Mouse (Mus musculus): Measurements from ENCODE around the gene Kcnt2. TPM values are rescaled to one million over a fixed set of nuclear protein-coding genes. Genes with fewer than 3 reads are reported as not detected.

Kcnt2 gene
- total RNA-seq, 2 experiments from 2014 or later, result 43.1 to 58.7 TPM

DNA sequence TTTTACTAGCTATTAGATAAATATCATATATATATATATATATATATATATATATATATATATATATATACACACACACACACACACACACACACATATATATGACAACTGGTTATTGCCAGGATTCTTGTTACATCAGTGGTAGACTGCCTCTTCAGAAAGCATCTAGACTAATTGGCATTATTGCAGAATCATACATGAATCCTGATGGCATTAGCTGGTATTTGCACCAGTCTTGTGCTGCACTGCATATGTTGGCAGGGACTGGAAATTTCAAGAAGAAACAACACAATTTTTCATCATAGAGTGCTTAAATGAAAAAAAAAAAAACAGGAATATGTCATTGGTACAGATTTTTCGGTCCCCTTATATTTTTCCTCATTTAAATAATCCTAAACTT is 223.6 kb downstream of the Kcnt2 start:
- DNase-seq (ENCODE audit: low spot score in 2 of 2), result no peak
- intact Hi-C loops (cut with DNase I), result no loop called here

GRCm38 (mm10) chr1:140476921-140477320 is 231.0 kb downstream of the Kcnt2 start:
- no peak for DNase-seq (ENCODE audit: low spot score in 2 of 2)
- intact Hi-C loops (cut with DNase I), result no loop called here

- intact Hi-C loops (cut with DNase I), result loop anchor here (10.0 kb wide), 1 partner anchor 139 kb away; no protein-coding TSS in a partner anchor
Observed at GRCm38 (mm10) chr1:140484016-140484415, 238.1 kb downstream of the Kcnt2 start.

GRCm38 (mm10) chr1:140489816-140490215 is 243.9 kb downstream of the Kcnt2 start:
- peak; percentile 52 to 82 for DNase-seq (ENCODE audit: low spot score in 2 of 2)
- intact Hi-C loops (cut with DNase I), result loop anchor here (10.0 kb wide), 1 partner anchor 145 kb away; no protein-coding TSS in a partner anchor

More at GRCm38 (mm10) chr1:140484016-140484415, 238.1 kb downstream of the Kcnt2 start:
- no peak for DNase-seq (ENCODE audit: low spot score in 2 of 2)

- intact Hi-C loops (cut with DNase I), result no loop called here
- DNase-seq (ENCODE audit: low spot score in 2 of 2), result peak; percentile 11 to 46
Observed at GRCm38 (mm10) chr1:140491406-140491805, 245.4 kb downstream of the Kcnt2 start.

GRCm38 (mm10) chr1:140492237-140492636 is 246.3 kb downstream of the Kcnt2 start:
- no peak for DNase-seq (ENCODE audit: low spot score in 2 of 2)
- intact Hi-C loops (cut with DNase I), result no loop called here

- DNase-seq (ENCODE audit: low spot score in 2 of 2), result no peak
- intact Hi-C loops (cut with DNase I), result no loop called here
Observed at GRCm38 (mm10) chr1:140513451-140513850, 267.5 kb downstream of the Kcnt2 start.

GRCm38 (mm10) chr1:140531285-140531908 is 285.4 kb downstream of the Kcnt2 start:
- DNase-seq (ENCODE audit: low spot score in 2 of 2), result peak; percentile 61 to 70
- intact Hi-C loops (cut with DNase I), result loop anchor here (2.0 to 5.0 kb wide), 2 partner anchors 131 to 359 kb away; no protein-coding TSS in a partner anchor

DNA sequence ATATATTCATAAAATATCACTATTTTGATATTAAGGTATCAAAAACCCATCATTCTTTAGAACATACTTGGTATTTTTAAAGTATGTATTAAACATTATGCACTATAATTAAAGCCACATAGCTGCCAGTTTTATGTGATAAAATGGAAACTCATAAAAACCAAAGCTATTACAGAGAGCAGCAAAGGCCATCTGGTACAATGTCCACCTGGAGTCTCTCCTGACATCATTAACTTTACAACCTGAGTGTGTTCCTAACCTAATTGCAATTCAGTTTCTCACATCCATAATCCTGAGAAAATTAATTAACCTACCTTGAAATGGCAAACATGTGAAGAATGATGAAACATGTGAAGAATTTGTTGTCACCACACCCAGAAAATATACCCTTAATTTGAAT is 288.9 kb downstream of the Kcnt2 start:
- DNase-seq (ENCODE audit: low spot score in 2 of 2), result no peak
- intact Hi-C loops (cut with DNase I), result loop anchor here (5.0 kb wide), 1 partner anchor 127 kb away; no protein-coding TSS in a partner anchor

GRCm38 (mm10) chr1:140542066-140542465 is 296.1 kb downstream of the Kcnt2 start:
- no peak for DNase-seq (ENCODE audit: low spot score in 2 of 2)
- intact Hi-C loops (cut with DNase I), result no loop called here

DNA sequence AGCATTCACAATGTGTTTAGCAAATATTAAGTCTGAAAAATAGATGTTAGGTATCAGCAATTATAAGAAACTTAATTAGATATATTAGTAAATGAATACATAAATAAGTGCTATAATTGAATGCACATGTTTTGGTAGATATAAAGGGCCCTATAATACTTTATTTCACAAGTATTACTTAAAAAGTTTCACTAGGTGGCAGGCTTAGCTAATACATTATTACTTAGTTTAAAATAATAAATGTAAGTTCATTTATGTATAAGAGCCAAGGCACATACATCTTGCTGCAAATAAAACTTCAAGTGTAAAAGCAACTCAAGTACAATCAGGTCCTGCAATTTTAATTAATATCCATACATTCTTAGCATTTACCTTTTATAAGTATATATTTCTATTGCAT is 302.8 kb downstream of the Kcnt2 start:
- intact Hi-C loops (cut with DNase I), result loop anchor here (2.0 kb wide), 1 partner anchor 112 kb away; no protein-coding TSS in a partner anchor
- no peak for DNase-seq (ENCODE audit: low spot score in 2 of 2)

DNA sequence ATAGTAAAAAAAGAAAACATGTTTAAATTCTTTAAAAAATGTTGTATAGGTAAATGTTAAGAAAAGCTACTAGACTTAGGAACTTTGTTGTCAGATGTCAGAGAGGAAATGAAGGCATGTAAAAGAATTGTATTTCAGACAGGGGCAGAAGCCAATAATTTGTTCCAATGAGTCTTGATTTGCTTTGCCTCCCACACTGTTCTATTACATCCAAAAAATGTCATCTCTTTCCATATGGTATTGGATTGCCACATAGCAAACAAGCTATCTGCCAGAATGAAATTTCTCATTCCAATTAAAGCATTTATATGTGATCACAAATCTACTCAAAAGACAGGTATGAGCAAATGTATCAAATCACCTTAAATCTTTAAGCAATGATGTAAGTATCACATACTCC is 314.8 kb downstream of the Kcnt2 start:
- no peak for DNase-seq (ENCODE audit: low spot score in 2 of 2)
- intact Hi-C loops (cut with DNase I), result no loop called here

DNA sequence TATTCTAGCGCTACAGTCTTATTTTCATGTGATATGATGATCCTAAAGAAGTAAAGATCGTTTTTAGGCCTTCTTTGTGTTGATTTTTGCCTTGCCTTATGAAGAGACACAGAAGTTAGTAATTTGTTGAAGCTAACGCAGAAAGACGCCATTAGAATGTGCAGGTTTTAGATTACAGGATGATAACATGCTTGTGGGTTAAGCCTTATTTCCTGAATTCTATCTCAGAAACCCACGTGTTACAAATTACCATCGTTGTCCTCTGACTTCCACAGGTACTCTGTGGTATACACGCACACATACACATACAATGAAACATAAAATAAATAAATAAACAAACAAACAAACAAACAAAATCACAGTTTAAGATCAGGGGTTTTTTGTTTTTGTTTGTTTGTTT is 326.2 kb downstream of the Kcnt2 start:
- intact Hi-C loops (cut with DNase I), result no loop called here
- no peak for DNase-seq (ENCODE audit: low spot score in 2 of 2)

DNA sequence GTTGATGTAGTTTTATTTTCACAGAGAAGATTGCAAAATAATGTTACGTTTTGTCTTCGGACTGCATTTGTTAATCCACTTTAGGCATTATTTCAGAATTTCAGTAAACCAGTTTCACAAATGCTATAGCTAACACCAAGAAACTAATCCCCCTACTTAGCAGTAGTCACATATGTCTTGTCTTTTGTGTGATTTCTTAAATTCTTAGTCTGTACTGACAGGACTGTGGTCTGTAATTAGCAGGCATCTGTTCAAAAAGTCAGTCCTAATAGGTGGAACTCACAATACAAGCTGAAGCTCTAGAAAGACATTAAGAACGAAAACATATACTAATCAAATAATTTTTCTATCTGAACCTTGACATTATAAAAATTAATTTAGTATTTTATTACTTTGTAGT is 332.6 kb downstream of the Kcnt2 start:
- DNase-seq (ENCODE audit: low spot score in 2 of 2), result no peak
- intact Hi-C loops (cut with DNase I), result no loop called here

GRCm38 (mm10) chr1:140588302-140588701 is 342.3 kb downstream of the Kcnt2 start:
- DNase-seq (ENCODE audit: low spot score in 2 of 2), result no peak
- intact Hi-C loops (cut with DNase I), result no loop called here

DNA sequence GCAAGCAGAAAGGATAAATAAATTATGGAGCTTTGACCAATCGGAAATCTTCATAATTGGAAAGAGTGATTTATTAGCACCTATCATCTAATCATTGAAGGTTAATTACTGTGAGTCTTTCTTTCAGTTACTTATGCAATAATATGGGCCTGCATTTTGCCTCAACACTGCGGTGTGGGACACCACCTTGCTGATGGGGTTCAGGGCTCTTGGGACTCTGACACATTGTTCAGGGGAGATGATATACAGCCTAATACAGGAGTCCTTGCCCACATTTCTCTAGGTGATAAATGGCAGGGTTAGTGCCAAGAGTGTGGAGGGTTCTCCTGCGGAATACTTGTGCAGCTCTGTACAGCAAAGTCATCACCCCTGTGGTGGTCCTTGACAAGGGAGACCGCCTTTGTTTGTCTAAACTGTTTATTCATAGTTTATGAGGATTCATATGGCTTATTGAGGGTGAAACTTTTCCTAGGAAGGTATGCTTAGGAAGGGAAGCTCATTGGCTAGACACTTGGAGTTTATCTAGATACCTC is 362.9 kb downstream of the Kcnt2 start:
- intact Hi-C loops (cut with DNase I), result no loop called here

DNA sequence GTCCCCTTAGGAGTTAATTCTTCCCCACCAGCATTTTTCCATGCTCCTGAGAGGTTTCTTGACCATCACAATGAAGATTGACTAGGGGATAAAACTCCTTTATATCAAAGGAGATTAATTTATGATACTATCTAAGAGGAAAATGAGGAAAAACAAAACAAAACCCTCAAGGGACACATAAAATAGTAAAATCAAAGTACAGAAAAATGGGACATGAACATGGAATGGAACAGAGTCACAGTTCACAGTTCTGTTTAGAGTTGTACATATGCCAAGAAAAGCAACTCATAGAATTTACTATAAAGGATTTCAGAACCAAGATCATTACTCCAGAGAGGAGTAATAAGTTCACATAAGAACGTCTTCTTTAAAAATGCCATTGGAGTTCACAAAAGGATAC is 367.1 kb downstream of the Kcnt2 start:
- intact Hi-C loops (cut with DNase I), result no loop called here
- no peak for DNase-seq (ENCODE audit: low spot score in 2 of 2)

More for the DNA sequence above, 362.9 kb downstream of the Kcnt2 start:
- DNase-seq (ENCODE audit: low spot score in 2 of 2), result no peak

DNA sequence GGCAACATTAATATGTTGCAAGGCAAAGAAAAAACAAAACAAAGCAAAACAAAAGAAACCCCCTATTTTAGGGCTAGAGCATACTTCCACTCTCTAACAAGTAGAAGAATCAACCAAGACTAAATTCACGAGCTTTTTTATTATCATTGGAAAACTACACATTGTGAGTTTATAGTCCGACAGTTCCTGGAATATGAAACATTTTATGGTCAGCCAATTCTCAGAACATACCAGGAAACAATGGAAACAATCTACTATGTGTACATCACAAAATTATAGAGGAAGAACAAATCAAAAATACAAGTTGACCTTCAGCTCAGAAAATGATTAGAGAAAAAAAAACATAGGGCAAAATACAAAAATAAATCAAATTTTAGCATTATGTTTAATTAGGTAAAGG is 368.9 kb downstream of the Kcnt2 start:
- intact Hi-C loops (cut with DNase I), result no loop called here
- no peak for DNase-seq (ENCODE audit: low spot score in 2 of 2)

DNA sequence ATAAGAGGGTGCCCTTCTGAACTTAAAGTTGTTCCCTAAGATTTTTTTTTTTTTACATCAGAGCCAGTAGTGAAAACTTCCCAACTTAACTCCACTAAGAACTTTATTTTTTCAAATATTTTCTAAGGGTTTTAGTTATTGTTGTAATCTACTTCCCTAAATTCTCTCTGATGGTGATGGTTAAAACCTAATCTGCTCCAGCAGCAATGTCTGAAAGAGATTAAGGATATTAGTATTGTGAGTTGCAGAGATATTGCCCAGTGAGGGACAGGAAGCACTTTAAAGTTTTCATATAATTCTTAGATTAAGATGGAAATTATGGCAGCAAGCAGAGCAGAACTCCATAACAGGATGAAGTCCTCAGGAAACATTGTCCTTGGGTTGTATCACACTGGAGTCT is 372.2 kb downstream of the Kcnt2 start:
- DNase-seq (ENCODE audit: low spot score in 2 of 2), result no peak
- intact Hi-C loops (cut with DNase I), result no loop called here

GRCm38 (mm10) chr1:140624918-140625317 is 379.0 kb downstream of the Kcnt2 start:
- no peak for DNase-seq (ENCODE audit: low spot score in 2 of 2)
- intact Hi-C loops (cut with DNase I), result no loop called here

All from left cerebral cortex, postnatal 14 days (tissue).